7 mouse cellular contexts compared by ENCODE assay signal in the genomic region with DNA sequence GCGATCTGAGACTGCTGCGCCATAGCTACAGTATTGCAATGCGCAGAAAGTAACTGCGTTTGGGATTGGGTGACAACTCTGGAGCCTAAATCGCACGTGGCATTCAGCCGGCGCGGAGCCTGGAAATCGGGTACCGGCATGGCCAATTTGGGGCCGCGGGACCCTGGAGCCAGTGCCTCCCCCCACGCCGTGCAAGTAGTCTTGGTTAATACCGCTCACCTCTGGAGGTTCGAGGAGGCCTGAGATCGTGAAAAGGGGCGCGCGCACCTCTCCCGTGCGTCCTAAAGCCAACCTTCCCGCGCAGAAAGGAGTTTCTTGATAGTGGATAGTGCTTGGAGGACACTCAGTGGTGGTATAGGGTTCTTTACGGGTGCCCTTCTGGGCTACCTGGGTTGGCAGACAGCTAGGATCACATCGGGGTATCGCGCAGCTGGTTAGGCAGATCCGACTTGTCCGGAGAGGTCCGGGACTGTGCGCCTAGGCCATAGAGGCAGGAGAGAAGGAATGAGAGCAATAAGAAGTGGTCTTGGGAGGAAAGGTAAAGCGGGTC. TPM values are rescaled to one million over a fixed set of nuclear protein-coding genes. Genes with fewer than 3 reads are reported as not detected.
DNase-seq lines count a peak whose midpoint lies in the region; ATAC-seq and TF ChIP-seq lines count a peak whose summit lies in the region.

No protein-coding gene starts in this region.

- peaks cover 30% of the 10 kb centered on the region for H3K9me3 ChIP-seq in lung, embryonic 14.5 days (ENCODE audit: low read depth, low read length)
- peaks cover 36% of the 10 kb centered on the region for H3K9me3 ChIP-seq in hindbrain, embryonic 10.5 days
- peaks cover 12% of the 10 kb centered on the region for H3K9me3 ChIP-seq in limb, embryonic 11.5 days (ENCODE audit: control insufficient read depth, low read length)
- H3K9me3 ChIP-seq in neural tube, embryonic 15.5 days (replicated peaks) = 0 out of 2 replicates have a peak, but pooled peaks cover 11% of the 10 kb centered on the region

- no peak for DNase-seq in lung, embryonic 14.5 days
- DNase-seq in lung, postnatal 36 days = no peak
- peak; percentile 35 for DNase-seq in hindbrain, embryonic 10.5 days (ENCODE audit: low spot score)
- no peak for DNase-seq in limb, embryonic 11.5 days (ENCODE audit: low spot score)
- no peak for DNase-seq in cerebellum, adult 9-11 months

- peak overlapping the region; percentile 29 for H3K4me3 ChIP-seq in lung, embryonic 14.5 days (ENCODE audit: low read depth, low read length)
- H3K4me3 ChIP-seq in hindbrain, embryonic 10.5 days = peak overlapping the region; percentile 16
- H3K4me3 ChIP-seq in limb, embryonic 11.5 days (ENCODE audit: low read depth, low read length) = no peak overlapping the region
- peak overlapping the region; percentile 36 for H3K4me3 ChIP-seq in neural tube, embryonic 15.5 days (replicated peaks)

- no peak for TF ChIP-seq CTCF in lung, embryonic 14.5 days (IDR thresholded peaks at IDR 0.05; ENCODE audit: low read depth)

- no peak for ATAC-seq in lung, embryonic 14.5 days (ENCODE audit: insufficient read depth)
- ATAC-seq in limb, embryonic 11.5 days (ENCODE audit: insufficient number of reproducible peaks, low FRiP score, low TSS enrichment, low read depth) = no peak
- ATAC-seq in neural tube, embryonic 15.5 days (ENCODE audit: low FRiP score) = no peak
- no peak for ATAC-seq in megakaryocyte-erythroid progenitor cell, adult 5-6 weeks (replicated peaks; ENCODE audit: low FRiP score, low TSS enrichment, poor library complexity, severe bottlenecking)

- peaks cover 47% of the 10 kb centered on the region for H3K27me3 ChIP-seq in lung, embryonic 14.5 days (ENCODE audit: insufficient read depth, low read length)
- H3K27me3 ChIP-seq in hindbrain, embryonic 10.5 days (ENCODE audit: insufficient read depth, poor library complexity, severe bottlenecking) = peaks cover 56% of the 10 kb centered on the region
- peaks cover 37% of the 10 kb centered on the region for H3K27me3 ChIP-seq in limb, embryonic 11.5 days (ENCODE audit: control insufficient read depth, insufficient read depth, low read length)
- H3K27me3 ChIP-seq in neural tube, embryonic 15.5 days (replicated peaks) = peaks cover 56% of the 10 kb centered on the region

- no peak overlapping the region for H3K9ac ChIP-seq in lung, embryonic 14.5 days
- H3K9ac ChIP-seq in limb, embryonic 11.5 days (ENCODE audit: low read length) = no peak overlapping the region
- H3K9ac ChIP-seq in neural tube, embryonic 15.5 days (replicated peaks) = no peak overlapping the region

- 45% methylated on average over 34 of the region's 34 CpGs for WGBS in lung, embryonic 14.5 days
- WGBS in hindbrain, embryonic 10.5 days = 54% methylated on average over 34 of the region's 34 CpGs
- WGBS in limb, embryonic 11.5 days = 37% methylated on average over 34 of the region's 34 CpGs
- 58% methylated on average over 34 of the region's 34 CpGs for WGBS in neural tube, embryonic 15.5 days

- no peak overlapping the region for H3K4me2 ChIP-seq in lung, embryonic 14.5 days
- peak overlapping the region; percentile 47; the same call in 1 of the 2 replicates for H3K4me2 ChIP-seq in limb, embryonic 11.5 days (ENCODE audit: low read depth, severe bottlenecking)
- peak overlapping the region; percentile 56 for H3K4me2 ChIP-seq in neural tube, embryonic 15.5 days

- no peak overlapping the region for H3K27ac ChIP-seq in lung, embryonic 14.5 days (ENCODE audit: low read depth)
- H3K27ac ChIP-seq in hindbrain, embryonic 10.5 days = no peak overlapping the region
- no peak overlapping the region for H3K27ac ChIP-seq in limb, embryonic 11.5 days (replicated peaks; ENCODE audit: low read depth, low read length)
- no peak overlapping the region for H3K27ac ChIP-seq in neural tube, embryonic 15.5 days (replicated peaks)

- no peaks in the 10 kb centered on the region for H3K4me1 ChIP-seq in lung, embryonic 14.5 days (ENCODE audit: insufficient read depth)
- H3K4me1 ChIP-seq in hindbrain, embryonic 10.5 days (replicated peaks) = peaks cover 54% of the 10 kb centered on the region
- no peaks in the 10 kb centered on the region for H3K4me1 ChIP-seq in limb, embryonic 11.5 days (ENCODE audit: control insufficient read depth, insufficient read depth, low read length)
- H3K4me1 ChIP-seq in neural tube, embryonic 15.5 days = peaks cover 35% of the 10 kb centered on the region

- peaks cover 79% of the 10 kb centered on the region for H3K36me3 ChIP-seq in lung, embryonic 14.5 days (ENCODE audit: insufficient read depth)
- H3K36me3 ChIP-seq in hindbrain, embryonic 10.5 days = peaks cover 99% of the 10 kb centered on the region
- peaks cover 39% of the 10 kb centered on the region for H3K36me3 ChIP-seq in limb, embryonic 11.5 days (ENCODE audit: control insufficient read depth, insufficient read depth, low read length)
- peaks cover 42% of the 10 kb centered on the region for H3K36me3 ChIP-seq in neural tube, embryonic 15.5 days

RNA-seq across cellular contexts. Expression of a gene that starts 1.9 kb away (rescaled TPM):
- 1,980 and 2,011 TPM in 2 replicates for polyA plus RNA-seq in lung, embryonic 14.5 days (2014; fragmentation: Nextera tagmentation; extraction: Ambion mirVana)
- polyA plus RNA-seq in hindbrain, embryonic 10.5 days (2016; fragmentation: Nextera tagmentation; extraction: Ambion mirVana) = 1,166 and 1,270 TPM in 2 replicates
- polyA plus RNA-seq in limb, embryonic 11.5 days (2014; fragmentation: Nextera tagmentation; extraction: Ambion mirVana) = 1,406 and 1,468 TPM in 2 replicates
- 1,725 and 1,770 TPM in 2 replicates for polyA plus RNA-seq in neural tube, embryonic 15.5 days (2015; fragmentation: Nextera tagmentation; extraction: Ambion mirVana)
- total RNA-seq in megakaryocyte-erythroid progenitor cell, adult 5-6 weeks (2014; fragmentation: Nextera tagmentation) = 439 and 465 TPM in 2 replicates
- 227 and 273 TPM in 2 replicates for total RNA-seq in megakaryocyte-erythroid progenitor cell, adult 5-6 weeks (2017)
